Mouse (Mus musculus) c-Kit-negative CD71-positive TER-119-positive erythroid progenitor cells, embryonic 14.5 days (primary cell): ENCODE data around the gene Setx.
"Not testable (repeated sequence)": the region's sequence is repeated elsewhere in the genome, so short reads cannot be mapped to it uniquely, and the experiment has no call there.

ENCODE experiments used
- DNase-seq: peaks from one replicate; pipeline ENCODE4 v3.0.0-alpha.2; 2013; ENCODE audit warnings: low read depth, low spot score

Setx gene

GRCm38 (mm10) chr2:29123907-29124569 is at the start of gene Setx:
TSS of gene Setx (plus strand) at chr2:29124181.
- DNase-seq, result no peak

GRCm38 (mm10) chr2:29074676-29075075 is 49.3 kb upstream of the Setx start:
- DNase-seq, result no peak

- DNase-seq, result no peak
Measured at GRCm38 (mm10) chr2:29075331-29076070, 48.5 kb upstream of the Setx start.

GRCm38 (mm10) chr2:29076226-29076625 is 47.8 kb upstream of the Setx start:
- no peak for DNase-seq

- no peak for DNase-seq
Measured at GRCm38 (mm10) chr2:29081965-29082364, 42.0 kb upstream of the Setx start.

GRCm38 (mm10) chr2:29086026-29086425 is 38.0 kb upstream of the Setx start:
- no peak for DNase-seq

GRCm38 (mm10) chr2:29089276-29089675 is 34.7 kb upstream of the Setx start:
- DNase-seq, result not testable (repeated sequence)

- no peak for DNase-seq
Measured at GRCm38 (mm10) chr2:29095674-29096073, 28.3 kb upstream of the Setx start.

GRCm38 (mm10) chr2:29096751-29097150 is 27.2 kb upstream of the Setx start:
- DNase-seq, result no peak

GRCm38 (mm10) chr2:29097465-29097864 is 26.5 kb upstream of the Setx start:
- no peak for DNase-seq

- DNase-seq, result not testable (repeated sequence)
Measured at GRCm38 (mm10) chr2:29097955-29098354, 26.0 kb upstream of the Setx start.

GRCm38 (mm10) chr2:29098786-29099185 is 25.2 kb upstream of the Setx start:
- DNase-seq, result no peak

GRCm38 (mm10) chr2:29099646-29100045 is 24.3 kb upstream of the Setx start:
- no peak for DNase-seq

GRCm38 (mm10) chr2:29100822-29101534 is 23.0 kb upstream of the Setx start:
- DNase-seq, result no peak

- not testable (repeated sequence) for DNase-seq
Measured at GRCm38 (mm10) chr2:29102416-29103377, 21.3 kb upstream of the Setx start.

GRCm38 (mm10) chr2:29120969-29121368 is 3.0 kb upstream of the Setx start:
- no peak for DNase-seq

- no peak for DNase-seq
Measured at GRCm38 (mm10) chr2:29122446-29122845, 1.5 kb upstream of the Setx start.

GRCm38 (mm10) chr2:29124571-29124935 is 572 bp downstream of the Setx start:
- no peak for DNase-seq

- DNase-seq, result peak; percentile 86
Measured at GRCm38 (mm10) chr2:29124936-29125701, 1.1 kb downstream of the Setx start.

- DNase-seq, result no peak
Measured at GRCm38 (mm10) chr2:29130118-29130899, 6.3 kb downstream of the Setx start.
